Mouse (Mus musculus): ENCODE measurements around the gene Ms4a4a. TPM values are rescaled to one million over a fixed set of nuclear protein-coding genes. Genes with fewer than 3 reads are reported as not detected.
"Not testable (repeated sequence)": the region's sequence is repeated elsewhere in the genome, so short reads cannot be mapped to it uniquely, and the experiment has no call there.

Gene Ms4a4a
- total and polyA plus RNA-seq, 3 experiments, result 0.35 to 8.0 (median 5.7) TPM

- TF ChIP-seq EP300 (IDR thresholded peaks at IDR 0.05; ENCODE audit: insufficient read depth, low read depth, low read length) (no peak), POLR2A (IDR thresholded peaks at IDR 0.05; ENCODE audit: insufficient read depth, low read depth, low read length) (no peak), CTCF (IDR thresholded peaks at IDR 0.05) (no peak)
- H3K27ac ChIP-seq, result no peak overlapping the region
- H3K79me2 ChIP-seq (replicated peaks; ENCODE audit: control insufficient read depth, insufficient read depth, low read length), result no peaks in the 10 kb centered on the region
- DNase-seq, result no peak
- H3K9ac ChIP-seq (ENCODE audit: low read depth, low read length), result no peak overlapping the region
- no peak overlapping the region for H3K4me3 ChIP-seq
- 75% methylated on average over 1 of the region's 1 CpGs for WGBS
- intact Hi-C loops (cut with DNase I), result no loop called here
- no peaks in the 10 kb centered on the region for H3K36me3 ChIP-seq (ENCODE audit: control insufficient read depth, insufficient read depth, low read length)
- H3K27me3 ChIP-seq (ENCODE audit: control insufficient read depth, insufficient read depth, low read length), result no peaks in the 10 kb centered on the region
- H3K4me1 ChIP-seq (ENCODE audit: control insufficient read depth, insufficient read depth, low read length), result no peaks in the 10 kb centered on the region
Measured at GRCm38 (mm10) chr19:11408591-11408990, 33.3 kb downstream of the Ms4a4a start.

GRCm38 (mm10) chr19:11411640-11412039, 36.3 kb downstream of the Ms4a4a start:
- no peak for DNase-seq
- no peaks in the 10 kb centered on the region for H3K79me2 ChIP-seq (replicated peaks; ENCODE audit: control insufficient read depth, insufficient read depth, low read length)
- WGBS, result 50% methylated on average over 1 of the region's 1 CpGs
- no peak overlapping the region for H3K27ac ChIP-seq
- TF ChIP-seq EP300 (IDR thresholded peaks at IDR 0.05; ENCODE audit: insufficient read depth, low read depth, low read length), result no peak
- no peak for TF ChIP-seq CTCF (IDR thresholded peaks at IDR 0.05)
- no peak for TF ChIP-seq POLR2A (IDR thresholded peaks at IDR 0.05; ENCODE audit: insufficient read depth, low read depth, low read length)
- no peak overlapping the region for H3K9ac ChIP-seq (ENCODE audit: low read depth, low read length)
- intact Hi-C loops (cut with DNase I), result no loop called here
- H3K27me3 ChIP-seq (ENCODE audit: control insufficient read depth, insufficient read depth, low read length), result no peaks in the 10 kb centered on the region
- no peaks in the 10 kb centered on the region for H3K4me1 ChIP-seq (ENCODE audit: control insufficient read depth, insufficient read depth, low read length)
- H3K36me3 ChIP-seq (ENCODE audit: control insufficient read depth, insufficient read depth, low read length), result no peaks in the 10 kb centered on the region
- no peak overlapping the region for H3K4me3 ChIP-seq

DNA sequence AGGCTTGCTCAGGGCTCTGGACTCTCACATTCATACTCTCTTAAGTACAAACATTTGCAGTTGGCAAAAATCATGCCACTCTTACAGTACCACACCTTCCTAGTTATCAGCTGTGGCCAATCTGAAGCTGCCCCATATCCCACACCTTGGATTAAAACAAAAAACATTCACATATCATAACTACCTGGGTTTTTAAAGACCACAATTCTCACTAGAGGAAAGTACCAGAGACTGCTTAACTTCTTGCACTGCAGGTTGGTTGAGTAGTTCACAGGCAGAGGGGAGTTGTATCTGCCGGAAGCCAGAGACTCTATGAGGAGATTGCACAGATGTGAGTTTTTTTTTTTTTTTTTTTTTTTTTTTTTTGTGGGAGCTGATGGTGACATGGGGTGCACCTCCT, 38.8 kb downstream of the Ms4a4a start:
- no peak overlapping the region for H3K27ac ChIP-seq
- DNase-seq, result no peak
- intact Hi-C loops (cut with DNase I), result no loop called here
- no peak for TF ChIP-seq EP300 (IDR thresholded peaks at IDR 0.05; ENCODE audit: insufficient read depth, low read depth, low read length)
- TF ChIP-seq CTCF (IDR thresholded peaks at IDR 0.05), result no peak
- no peak for TF ChIP-seq POLR2A (IDR thresholded peaks at IDR 0.05; ENCODE audit: insufficient read depth, low read depth, low read length)
- H3K36me3 ChIP-seq (ENCODE audit: control insufficient read depth, insufficient read depth, low read length), result no peaks in the 10 kb centered on the region
- no peak overlapping the region for H3K4me3 ChIP-seq
- WGBS, result 100% methylated on average over 1 of the region's 1 CpGs
- H3K79me2 ChIP-seq (replicated peaks; ENCODE audit: control insufficient read depth, insufficient read depth, low read length), result no peaks in the 10 kb centered on the region
- H3K27me3 ChIP-seq (ENCODE audit: control insufficient read depth, insufficient read depth, low read length), result no peaks in the 10 kb centered on the region
- H3K9ac ChIP-seq (ENCODE audit: low read depth, low read length), result no peak overlapping the region
- H3K4me1 ChIP-seq (ENCODE audit: control insufficient read depth, insufficient read depth, low read length), result no peaks in the 10 kb centered on the region

- Histone ChIP-seq H3K79me2 (replicated peaks; ENCODE audit: control insufficient read depth, insufficient read depth, low read length) (no peaks in the 10 kb centered on the region), H3K4me1 (ENCODE audit: control insufficient read depth, insufficient read depth, low read length) (no peaks in the 10 kb centered on the region), H3K27me3 (ENCODE audit: control insufficient read depth, insufficient read depth, low read length) (no peaks in the 10 kb centered on the region), H3K36me3 (ENCODE audit: control insufficient read depth, insufficient read depth, low read length) (no peaks in the 10 kb centered on the region), H3K9ac (ENCODE audit: low read depth, low read length) (no peak overlapping the region), H3K27ac (no peak overlapping the region), H3K4me3 (no peak overlapping the region)
- no peak for TF ChIP-seq POLR2A (IDR thresholded peaks at IDR 0.05; ENCODE audit: insufficient read depth, low read depth, low read length)
- no peak for TF ChIP-seq EP300 (IDR thresholded peaks at IDR 0.05; ENCODE audit: insufficient read depth, low read depth, low read length)
- TF ChIP-seq CTCF (IDR thresholded peaks at IDR 0.05), result no peak
- no peak for DNase-seq
- 58% methylated on average over 3 of the region's 3 CpGs for WGBS
- intact Hi-C loops (cut with DNase I), result no loop called here
Measured at GRCm38 (mm10) chr19:11415581-11415980, 40.3 kb downstream of the Ms4a4a start.

- WGBS, result 71% methylated on average over 3 of the region's 3 CpGs
- H3K4me3 ChIP-seq; H3K27me3 ChIP-seq (ENCODE audit: control insufficient read depth, insufficient read depth, low read length); H3K4me1 ChIP-seq (ENCODE audit: control insufficient read depth, insufficient read depth, low read length); H3K27ac ChIP-seq; intact Hi-C loops (cut with DNase I); H3K36me3 ChIP-seq (ENCODE audit: control insufficient read depth, insufficient read depth, low read length); H3K9ac ChIP-seq (ENCODE audit: low read depth, low read length); DNase-seq; H3K79me2 ChIP-seq (replicated peaks; ENCODE audit: control insufficient read depth, insufficient read depth, low read length): not testable (repeated sequence)
Measured at GRCm38 (mm10) chr19:11418865-11419264, 43.5 kb downstream of the Ms4a4a start.

GRCm38 (mm10) chr19:11431209-11431608, 55.9 kb downstream of the Ms4a4a start:
- DNase-seq; intact Hi-C loops (cut with DNase I); H3K79me2 ChIP-seq (replicated peaks; ENCODE audit: control insufficient read depth, insufficient read depth, low read length); H3K36me3 ChIP-seq (ENCODE audit: control insufficient read depth, insufficient read depth, low read length); H3K27ac ChIP-seq; H3K9ac ChIP-seq (ENCODE audit: low read depth, low read length); H3K4me3 ChIP-seq; H3K27me3 ChIP-seq (ENCODE audit: control insufficient read depth, insufficient read depth, low read length); H3K4me1 ChIP-seq (ENCODE audit: control insufficient read depth, insufficient read depth, low read length): not testable (repeated sequence)
- 79% methylated on average over 1 of the region's 1 CpGs for WGBS
